9 mouse cellular contexts compared by ENCODE assay signal in the genomic region with DNA sequence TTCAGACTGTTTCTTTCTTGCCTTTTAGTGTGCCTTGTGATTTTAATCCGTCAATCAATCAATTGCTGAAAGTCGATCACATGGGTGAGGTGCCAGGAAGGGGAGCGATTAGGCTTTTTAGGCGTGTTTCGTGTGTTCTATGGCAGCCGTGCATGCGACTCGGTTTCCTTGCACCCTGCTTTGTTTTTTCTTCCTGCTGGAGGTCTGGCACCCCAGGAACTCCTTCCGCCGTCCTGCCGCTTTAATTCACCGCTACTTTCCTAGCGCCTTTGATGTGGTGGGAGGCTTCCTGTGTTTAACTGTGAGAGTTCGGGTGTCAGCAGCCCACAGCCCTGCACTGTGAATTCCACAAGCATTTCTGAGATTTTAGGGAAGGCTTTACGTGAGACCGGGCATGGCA. TPM values are rescaled to one million over a fixed set of nuclear protein-coding genes. Genes with fewer than 3 reads are reported as not detected.
A peak's percentile ranks its signal among the peaks of the same experiment; 100 is the strongest.
DNase-seq lines count a peak whose midpoint lies in the region; ATAC-seq and TF ChIP-seq lines count a peak whose summit lies in the region.
"Had no signal": no experiment of that assay in that cellular context is flagged by ENCODE, and none has a peak within 500 bp of the region (broad histone marks: within the 10 kb centered on the region; RNA-seq: fewer than 3 reads in every experiment).

No protein-coding gene starts in this region.

- no peak for TF ChIP-seq CTCF in heart, adult 2 months (IDR thresholded peaks at IDR 0.05)
- TF ChIP-seq CTCF in brain, embryonic 14.5 days (IDR thresholded peaks at IDR 0.05; ENCODE audit: borderline replicate concordance, extremely low read depth, insufficient read depth, insufficient read length): no peak

- H3K4me3 ChIP-seq in heart, embryonic 14.5 days (ENCODE audit: control insufficient read depth in 1 of 2, insufficient read depth in 1 of 2, low read depth in 1 of 2, low read length in 2 of 2): peak overlapping the region; percentile 40 to 45
- no peak overlapping the region for H3K4me3 ChIP-seq in heart, adult 2 months
- H3K4me3 ChIP-seq in neural tube, embryonic 14.5 days (ENCODE audit: low read depth, low read length): peak overlapping the region; percentile 19; the same call in 1 of the 2 replicates

- no peaks in the 10 kb centered on the region for H3K79me2 ChIP-seq in heart, adult 2 months (replicated peaks; ENCODE audit: control insufficient read depth, insufficient read depth, low read length)

- H3K27me3 ChIP-seq in heart, embryonic 14.5 days (ENCODE audit: control insufficient read depth, insufficient read depth, low read length): peaks cover 10% of the 10 kb centered on the region
- H3K27me3 ChIP-seq in heart, adult 2 months (ENCODE audit: control insufficient read depth, insufficient read depth, low read length): peaks cover 6% of the 10 kb centered on the region; the same call in 1 of the 2 replicates
- peaks cover 3% of the 10 kb centered on the region; the same call in 1 of the 2 replicates for H3K27me3 ChIP-seq in neural tube, embryonic 14.5 days (ENCODE audit: control insufficient read depth, insufficient read depth, low read length)

- peak overlapping the region; percentile 63 for H3K9ac ChIP-seq in heart, embryonic 14.5 days (ENCODE audit: low read length)
- H3K9ac ChIP-seq in heart, adult 2 months (ENCODE audit: low read depth, low read length): no peak overlapping the region
- no peak overlapping the region for H3K9ac ChIP-seq in neural tube, embryonic 14.5 days (replicated peaks; ENCODE audit: low read depth, low read length)

- H3K4me2 ChIP-seq in heart, embryonic 14.5 days (ENCODE audit: low read length): peak overlapping the region; percentile 80
- peak overlapping the region; percentile 55 for H3K4me2 ChIP-seq in neural tube, embryonic 14.5 days (ENCODE audit: low read depth, low read length)

- H3K9me3 ChIP-seq in heart, embryonic 14.5 days (ENCODE audit: control insufficient read depth, low read length): no peaks in the 10 kb centered on the region
- H3K9me3 ChIP-seq in neural tube, embryonic 14.5 days (ENCODE audit: control insufficient read depth, low read length): no peaks in the 10 kb centered on the region
- H3K9me3 ChIP-seq: G1E had no signal

- TF ChIP-seq POLR2A in heart, adult 2 months (IDR thresholded peaks at IDR 0.05; ENCODE audit: insufficient read depth, low read depth, low read length): no peak
- no peak for TF ChIP-seq POLR2A in brain, embryonic 14.5 days (IDR thresholded peaks at IDR 0.05; ENCODE audit: borderline replicate concordance, extremely low read depth, insufficient read depth, insufficient read length, poor library complexity, severe bottlenecking)

- 1% methylated on average over 16 of the region's 16 CpGs for WGBS in heart, embryonic 14.5 days
- WGBS in heart, adult 2 months: 4% methylated on average over 16 of the region's 16 CpGs
- 1% methylated on average over 16 of the region's 16 CpGs for WGBS in neural tube, embryonic 14.5 days

- no peak for DNase-seq in heart, adult 2 months
- peak; percentile 45 for DNase-seq in brain, embryonic 14.5 days (ENCODE audit: low read depth)
- peak; percentile 83 for DNase-seq in induced T-regulatory cell, adult 2 months (ENCODE audit: low read depth)
- DNase-seq in gastrocnemius, postnatal 25 days: no peak
- no peak for DNase-seq in urinary bladder, postnatal 14 days (ENCODE audit: low spot score)
- DNase-seq in lung, postnatal 10 days: no peak

- H3K36me3 ChIP-seq in heart, embryonic 14.5 days (ENCODE audit: control insufficient read depth, insufficient read depth, low read length): no peaks in the 10 kb centered on the region
- H3K36me3 ChIP-seq in heart, adult 2 months (ENCODE audit: control insufficient read depth, insufficient read depth, low read length): no peaks in the 10 kb centered on the region
- H3K36me3 ChIP-seq in neural tube, embryonic 14.5 days (ENCODE audit: control insufficient read depth, insufficient read depth, low read length): no peaks in the 10 kb centered on the region
- H3K36me3 ChIP-seq: G1E had no signal

- ATAC-seq in heart, embryonic 14.5 days (ENCODE audit: insufficient number of reproducible peaks, insufficient read depth, low FRiP score, low read depth): no peak
- no peak for ATAC-seq in neural tube, embryonic 14.5 days (ENCODE audit: low read depth)

- TF ChIP-seq EP300 in heart, adult 2 months (IDR thresholded peaks at IDR 0.05; ENCODE audit: insufficient read depth, low read depth, low read length): no peak

- no peak overlapping the region for H3K27ac ChIP-seq in heart, embryonic 14.5 days (replicated peaks in 1 of 2; ENCODE audit: control insufficient read depth in 1 of 2, insufficient read depth in 1 of 2, low read depth in 2 of 2, low read length in 2 of 2)
- H3K27ac ChIP-seq in heart, adult 2 months: no peak overlapping the region
- no peak overlapping the region for H3K27ac ChIP-seq in neural tube, embryonic 14.5 days (ENCODE audit: low read depth, low read length)

- intact Hi-C loops in heart, adult 2 months (cut with DNase I): no loop called here

- peaks cover 12% of the 10 kb centered on the region in 2 experiments; a peak in 3 of 4 replicates for H3K4me1 ChIP-seq in heart, embryonic 14.5 days (ENCODE audit: control insufficient read depth in 2 of 2, insufficient read depth in 2 of 2, low read length in 2 of 2)
- no peaks in the 10 kb centered on the region for H3K4me1 ChIP-seq in heart, adult 2 months (ENCODE audit: control insufficient read depth, insufficient read depth, low read length)
- H3K4me1 ChIP-seq in neural tube, embryonic 14.5 days (ENCODE audit: control insufficient read depth, insufficient read depth, low read length): peaks cover 4% of the 10 kb centered on the region; the same call in 1 of the 2 replicates

RNA-seq across cellular contexts. Expression of a gene that starts 10.2 kb away (rescaled TPM):
- 20.8 and 22.2 TPM in 2 replicates for polyA plus RNA-seq in heart, embryonic 14.5 days (2014; fragmentation: Nextera tagmentation; extraction: Ambion mirVana)
- total RNA-seq in heart, adult 2 months (2021): 1 to 10 TPM; 2.2 to 4.3 TPM
- polyA plus RNA-seq in heart, adult 2 months (2012; rRNA removed): 3.7 and 4.7 TPM in 2 replicates
- 36.5 and 36.9 TPM in 2 replicates for polyA plus RNA-seq in brain, embryonic 14.5 days (2012; rRNA removed)
- 23.9 and 34.3 TPM in 2 replicates for polyA plus RNA-seq in neural tube, embryonic 14.5 days (2014; fragmentation: Nextera tagmentation; extraction: Ambion mirVana)
- 1 to 10 TPM; 6.1 to 8.5 TPM for total RNA-seq in gastrocnemius, postnatal 25 days (2021)
- polyA plus RNA-seq: G1E had no signal

Comparison
In these comparisons a context has a peak if more than half of its experiments do, and no peak if none do; other contexts are left out.
1. DNase-seq: peak in brain, embryonic 14.5 days (single experiment) and induced T-regulatory cell, adult 2 months (single experiment); none in heart, adult 2 months (0 of 2), gastrocnemius, postnatal 25 days (single experiment), urinary bladder, postnatal 14 days (single experiment) and lung, postnatal 10 days (single experiment).